Mouse (Mus musculus) neutrophil, adult 5-6 weeks (primary cell): ENCODE results near the gene Tmem182. TPM values are rescaled to one million over a fixed set of nuclear protein-coding genes. Genes with fewer than 3 reads are reported as not detected.

ENCODE experiments used
- ATAC-seq: fragments of 151-379, 151-347 bp; 2 replicates; pipeline ENCODE4 v1.8.0; 2017; ENCODE audit warnings: mild to moderate bottlenecking, moderate TSS enrichment; ENCODE audit not compliant: insufficient number of reproducible peaks, poor library complexity, low FRiP score, severe bottlenecking; ENCODE audit errors: extremely low read depth
- total RNA-seq: library from RNA; stranded (forward); fragments of 200-1000 nt; gene quantifications from 2 replicates; pipeline ENCODE4 v1.2.3, GENCODE M21; 2017

Gene Tmem182
- total RNA-seq, 1 experiment from 2014 or later = not detected

DNA sequence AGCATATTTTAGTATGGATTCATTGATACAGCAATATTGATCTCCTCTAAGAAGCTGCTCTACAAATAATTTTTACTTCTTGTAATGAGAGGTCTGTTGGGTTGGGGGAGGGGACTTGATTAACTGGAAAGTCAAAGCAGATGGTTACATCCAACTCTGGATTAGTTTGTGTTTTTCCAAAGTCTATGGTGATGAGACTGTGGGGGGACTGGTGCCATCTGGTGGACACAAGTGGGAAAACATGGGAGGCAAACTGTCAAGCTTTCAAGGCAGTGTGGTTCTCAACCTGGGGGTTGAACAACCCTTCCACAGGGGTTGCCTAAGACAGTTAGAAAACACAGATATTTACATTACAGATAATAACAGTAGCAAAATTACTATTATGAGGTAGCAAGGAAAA, 39.2 kb downstream of the Tmem182 start:
- no peak for ATAC-seq

DNA sequence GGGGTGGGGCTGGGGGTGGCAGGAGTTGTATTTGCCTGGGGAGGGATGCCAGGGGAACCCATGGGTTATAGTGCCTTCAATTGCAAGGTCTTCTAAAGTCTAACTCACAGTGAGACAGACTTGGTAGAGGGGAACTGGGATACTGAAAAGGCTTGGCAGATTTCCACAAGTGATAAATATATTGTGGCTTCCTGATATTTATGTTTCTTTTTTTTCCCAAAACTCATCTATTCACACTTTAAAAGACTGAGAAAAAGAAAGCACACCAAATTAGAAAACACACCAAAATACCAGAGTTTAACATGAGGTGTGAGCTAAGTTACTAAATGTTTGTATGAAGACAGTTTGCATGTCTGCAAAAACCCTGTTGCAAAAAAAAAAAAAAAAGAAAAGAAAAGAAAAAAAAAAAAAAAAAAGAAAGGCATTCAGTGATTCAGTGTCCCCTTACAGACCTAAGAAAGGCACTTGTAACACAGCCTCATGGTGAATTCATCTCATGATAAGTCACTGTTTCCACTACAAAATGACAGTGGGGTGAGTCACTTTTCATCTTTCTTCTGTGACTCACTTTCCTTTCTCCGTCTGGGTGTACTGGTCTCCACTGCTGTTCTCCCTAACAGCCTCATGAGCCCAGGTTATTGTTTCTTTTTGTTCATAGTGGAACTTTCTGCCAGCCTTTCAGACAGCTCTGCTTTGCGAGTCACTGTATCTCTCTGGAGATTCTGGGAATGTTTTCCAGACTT, 42.0 kb downstream of the Tmem182 start:
- no peak for ATAC-seq

GRCm38 (mm10) chr1:40851286-40851685, 45.9 kb downstream of the Tmem182 start:
- no peak for ATAC-seq

- ATAC-seq = no peak
Observed at GRCm38 (mm10) chr1:40855268-40855667, 49.9 kb downstream of the Tmem182 start.

- ATAC-seq = no peak
Observed at GRCm38 (mm10) chr1:40856846-40857636, 51.6 kb downstream of the Tmem182 start.

GRCm38 (mm10) chr1:40865043-40865442, 59.6 kb downstream of the Tmem182 start:
- ATAC-seq = no peak

- ATAC-seq = no peak
Observed at GRCm38 (mm10) chr1:40867106-40867505, 61.7 kb downstream of the Tmem182 start.

GRCm38 (mm10) chr1:40867651-40868050, 62.2 kb downstream of the Tmem182 start:
- no peak for ATAC-seq

DNA sequence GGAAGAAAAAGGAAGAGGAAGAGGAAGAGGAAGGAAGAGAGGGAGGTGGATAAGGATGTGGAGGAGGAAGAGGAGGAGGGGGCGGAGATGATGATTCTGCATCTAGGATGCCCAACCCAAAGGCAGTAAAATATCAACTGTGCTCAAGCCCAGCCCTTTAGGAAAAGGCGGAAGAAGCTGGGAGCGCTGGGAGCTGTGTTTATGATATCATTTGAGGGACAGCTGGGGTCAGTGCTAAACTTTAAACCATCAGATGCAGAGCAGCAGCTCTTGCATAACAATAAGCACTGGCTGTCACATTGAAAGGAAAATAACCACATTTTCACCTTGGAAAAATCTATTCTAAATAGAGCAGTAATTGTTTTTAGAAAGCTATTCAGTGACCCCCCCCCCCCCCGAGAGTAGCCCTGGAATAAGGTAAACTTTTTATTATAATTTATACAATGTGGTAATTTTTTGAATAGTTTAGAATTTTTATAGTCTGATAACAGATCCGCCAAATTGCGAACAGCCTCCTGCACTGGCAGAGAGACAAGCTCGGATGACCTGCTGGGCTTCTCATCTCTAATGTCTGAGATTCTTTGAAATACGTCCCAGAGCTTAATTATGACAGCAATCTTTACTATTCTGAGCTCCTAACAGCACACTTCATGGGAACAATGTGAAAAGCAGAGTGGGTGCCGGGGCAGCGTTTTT, 68.5 kb downstream of the Tmem182 start:
- no peak for ATAC-seq

- no peak for ATAC-seq
Observed at GRCm38 (mm10) chr1:40874456-40875375, 69.3 kb downstream of the Tmem182 start.

GRCm38 (mm10) chr1:40879051-40879450, 73.7 kb downstream of the Tmem182 start:
- no peak for ATAC-seq

DNA sequence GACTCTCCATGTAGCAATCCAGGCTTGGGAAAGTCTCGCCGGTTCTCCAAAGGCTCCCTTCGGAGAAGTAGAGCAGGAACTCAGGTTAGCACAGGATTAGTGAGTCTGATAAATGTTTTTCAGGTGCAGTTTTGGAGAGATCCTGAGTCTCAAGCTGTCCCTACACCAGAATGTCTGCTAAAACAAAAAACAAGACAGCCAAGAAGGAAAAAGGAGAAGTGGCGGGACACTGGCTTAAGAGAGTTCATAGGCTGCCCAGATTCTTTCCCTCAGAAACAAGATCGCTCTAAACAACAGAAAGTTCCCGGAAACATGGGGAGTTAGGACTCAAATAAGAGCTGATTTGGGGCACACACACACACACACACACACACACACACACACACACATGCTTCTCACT, 74.1 kb downstream of the Tmem182 start:
- no peak for ATAC-seq

GRCm38 (mm10) chr1:40880527-40880926, 75.1 kb downstream of the Tmem182 start:
- no peak for ATAC-seq

- ATAC-seq = no peak
Observed at GRCm38 (mm10) chr1:40883856-40884255, 78.5 kb downstream of the Tmem182 start.

DNA sequence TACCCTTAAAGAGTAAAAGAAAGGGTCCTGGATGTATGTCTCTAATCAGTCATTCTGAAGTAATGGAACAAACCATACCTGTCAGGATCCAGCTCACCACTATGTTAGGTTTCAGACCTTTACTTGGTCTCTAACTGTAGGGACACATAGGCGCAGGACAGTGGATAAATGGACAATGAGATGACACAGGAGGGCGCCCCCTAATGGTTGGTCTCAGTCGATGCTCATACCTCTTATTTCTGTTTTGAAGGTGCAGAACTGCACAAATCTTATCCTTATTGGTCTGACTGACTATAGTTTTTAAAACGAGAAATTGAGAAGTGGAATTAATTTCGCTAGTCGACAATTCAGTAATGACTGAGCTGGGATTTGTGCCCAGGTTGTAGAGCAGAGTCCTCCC, 79.5 kb downstream of the Tmem182 start:
- ATAC-seq = no peak

GRCm38 (mm10) chr1:40887673-40888072, 82.3 kb downstream of the Tmem182 start:
- ATAC-seq = no peak

DNA sequence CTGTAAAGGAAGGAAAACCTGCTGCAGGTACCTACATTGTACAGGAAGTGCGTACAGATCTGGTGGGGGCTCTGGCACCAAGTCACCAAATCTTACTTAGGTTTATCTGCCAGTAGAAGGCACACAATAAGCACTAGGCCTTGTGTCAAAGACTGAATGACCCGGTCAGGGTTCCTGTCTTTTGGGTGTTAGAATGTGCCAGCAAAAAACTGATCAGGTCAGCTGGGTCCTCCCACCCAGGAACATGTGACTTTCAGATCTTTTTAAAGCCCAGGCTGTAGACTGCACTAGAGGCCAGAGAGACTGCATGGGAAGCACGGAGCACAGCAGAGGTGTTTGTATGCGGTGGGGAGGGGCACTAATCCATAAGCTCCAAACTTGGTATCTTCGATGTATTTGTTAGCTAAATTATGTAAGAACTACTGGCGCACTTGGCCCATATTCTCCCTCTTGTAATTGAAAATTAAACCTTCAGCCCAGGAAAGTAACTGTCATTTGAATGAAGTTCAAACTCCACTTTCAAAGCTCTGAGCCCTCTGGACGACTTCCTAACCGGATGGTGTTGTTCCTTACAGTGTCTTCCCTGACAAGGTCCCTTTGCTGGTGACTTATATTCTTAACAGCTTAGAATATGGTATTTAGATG, 83.1 kb downstream of the Tmem182 start:
- no peak for ATAC-seq

DNA sequence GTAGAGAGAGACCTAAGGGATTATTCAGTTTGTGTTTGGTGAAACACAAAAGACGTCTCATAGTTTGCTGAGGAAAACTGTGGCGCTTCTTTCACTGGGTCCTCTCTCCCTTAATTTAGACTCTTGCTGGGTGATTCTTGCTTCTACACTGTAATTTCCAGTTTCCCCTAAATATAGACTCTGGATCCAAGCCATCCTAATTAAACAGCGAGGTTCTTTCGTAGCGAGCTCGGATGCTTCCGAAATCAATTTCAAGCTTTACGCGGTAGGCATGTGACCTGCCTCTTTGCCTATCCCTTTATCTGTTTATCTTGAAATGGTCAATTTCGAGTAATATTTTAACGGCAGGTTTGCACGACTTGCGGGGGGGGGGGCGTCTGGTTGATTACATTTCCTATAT, 84.2 kb downstream of the Tmem182 start:
- no peak for ATAC-seq
